Mouse (Mus musculus): ENCODE results near the gene Dao.

Dao gene

GRCm38 (mm10) chr5:113984025-113984740, 19.3 kb upstream of the Dao start:
- no peak for DNase-seq

GRCm38 (mm10) chr5:113985737-113986136, 17.8 kb upstream of the Dao start:
- no peak for DNase-seq

GRCm38 (mm10) chr5:113986182-113986961, 17.1 kb upstream of the Dao start:
- DNase-seq, result no peak

GRCm38 (mm10) chr5:113989437-113990024, 14.0 kb upstream of the Dao start:
- no peak for DNase-seq

GRCm38 (mm10) chr5:113990593-113990992, 12.9 kb upstream of the Dao start:
- DNase-seq, result no peak

GRCm38 (mm10) chr5:113991141-113991540, 12.4 kb upstream of the Dao start:
- no peak for DNase-seq

GRCm38 (mm10) chr5:113992339-113992831, 11.1 kb upstream of the Dao start:
- DNase-seq, result peak; percentile 62 to 72

- DNase-seq, result no peak
Measured at GRCm38 (mm10) chr5:113993031-113993486, 10.4 kb upstream of the Dao start.

GRCm38 (mm10) chr5:113993487-113994465, 9.7 kb upstream of the Dao start, which contains the start of gene Ssh1:
Gene Ssh1 (minus strand): TSS chr5:113993894.
- DNase-seq, result peak; percentile 31 to 32

- no peak for DNase-seq
Measured at GRCm38 (mm10) chr5:113996458-113996857, 7.0 kb upstream of the Dao start.

GRCm38 (mm10) chr5:113999382-113999781, 4.1 kb upstream of the Dao start:
- no peak for DNase-seq

GRCm38 (mm10) chr5:114004573-114004972, 1.1 kb downstream of the Dao start:
- no peak for DNase-seq

GRCm38 (mm10) chr5:114005100-114005499, 1.6 kb downstream of the Dao start:
- no peak for DNase-seq

- no peak for DNase-seq
Measured at GRCm38 (mm10) chr5:114006974-114007373, 3.5 kb downstream of the Dao start.

- DNase-seq, result no peak
Measured at GRCm38 (mm10) chr5:114007753-114008453, 4.4 kb downstream of the Dao start.

GRCm38 (mm10) chr5:114009049-114009448, 5.5 kb downstream of the Dao start:
- no peak for DNase-seq

- DNase-seq, result no peak
Measured at GRCm38 (mm10) chr5:114015121-114015520, 11.6 kb downstream of the Dao start.

- no peak for DNase-seq
Measured at GRCm38 (mm10) chr5:114024390-114024789, 20.9 kb downstream of the Dao start.

- no peak for DNase-seq
Measured at GRCm38 (mm10) chr5:114024885-114025284, 21.4 kb downstream of the Dao start.

GRCm38 (mm10) chr5:114027217-114027944, 23.9 kb downstream of the Dao start:
- DNase-seq, result no peak

GRCm38 (mm10) chr5:114028111-114028510, 24.6 kb downstream of the Dao start:
- no peak for DNase-seq

Data from thymus, adult 18-20 months (tissue).